Mouse (Mus musculus): ENCODE results near the gene Klf6.

- no peak for TF ChIP-seq CTCF (IDR thresholded peaks at IDR 0.05; ENCODE audit: low read depth, low read length)
- no peak for TF ChIP-seq GATA1 (IDR thresholded peaks at IDR 0.05; ENCODE audit: borderline replicate concordance, low read length)
- TF ChIP-seq GATA2 (IDR thresholded peaks at IDR 0.05; ENCODE audit: borderline replicate concordance, low read depth, low read length): no peak
- TF ChIP-seq POLR2AphosphoS5 (IDR thresholded peaks at IDR 0.05; ENCODE audit: insufficient replicate concordance, low read depth, low read length): no peak
- TF ChIP-seq TAL1 (conservative IDR thresholded peaks at IDR 0.05; ENCODE audit: low read depth, low read length): no peak
Measured at GRCm38 (mm10) chr13:5897176-5897959, 36.1 kb downstream of the Klf6 start.

Data from G1E (cell line).